Mouse (Mus musculus): ENCODE measurements around the gene Gigyf1. TPM values are rescaled to one million over a fixed set of nuclear protein-coding genes. Genes with fewer than 3 reads are reported as not detected.

Gigyf1 gene
- polyA plus RNA-seq, 2 experiments = 2.1 to 5.7 TPM

- no peaks in the 10 kb centered on the region; a peak in 1 of 4 replicates for H3K4me1 ChIP-seq (replicated peaks; ENCODE audit: control insufficient read depth in 2 of 2, insufficient read depth in 2 of 2, low read length in 1 of 2)
- peak in 1 of 3 experiments; percentile 29 for DNase-seq (ENCODE audit: low read depth in 3 of 3, low spot score in 3 of 3)
- 43% methylated on average over 8 of the region's 8 CpGs for WGBS (ENCODE audit: insufficient replicate concordance)
- no peak overlapping the region for H3K4me3 ChIP-seq (ENCODE audit: insufficient read depth in 1 of 2, low read depth in 2 of 2, low read length in 2 of 2)
- no peaks in the 10 kb centered on the region for H3K9me3 ChIP-seq (ENCODE audit: control insufficient read depth, low read length)
- no peak overlapping the region for H3K27ac ChIP-seq
- peaks cover 12% of the 10 kb centered on the region for H3K27me3 ChIP-seq (ENCODE audit: control insufficient read depth, insufficient read depth, low read length)
- no peak overlapping the region for H3K4me2 ChIP-seq (ENCODE audit: low read depth)
- H3K36me3 ChIP-seq (replicated peaks; ENCODE audit: control insufficient read depth, insufficient read depth, low read depth) = no peaks in the 10 kb centered on the region
- no peak overlapping the region for H3K9ac ChIP-seq (replicated peaks)
- TF ChIP-seq EP300 (IDR thresholded peaks at IDR 0.05; ENCODE audit: low read depth) = no peak
- no peak for TF ChIP-seq CTCF (IDR thresholded peaks at IDR 0.05; ENCODE audit: low read depth)
- peak; percentile 63 for ATAC-seq (ENCODE audit: insufficient read depth)
Measured at GRCm38 (mm10) chr5:137481897-137482296, 36.5 kb upstream of the Gigyf1 start.

GRCm38 (mm10) chr5:137485071-137485850 is 33.1 kb upstream of the Gigyf1 start:
- H3K9ac ChIP-seq (replicated peaks) = 0 out of 2 replicates have a peak overlapping the region, but pooled peaks have one; percentile 9
- peak overlapping the region; percentile 36 to 37 for H3K4me3 ChIP-seq (ENCODE audit: insufficient read depth in 1 of 2, low read depth in 2 of 2, low read length in 2 of 2)

GRCm38 (mm10) chr5:137485851-137486155 is 32.5 kb upstream of the Gigyf1 start:
- Histone ChIP-seq H3K9me3 (ENCODE audit: control insufficient read depth, low read length) (no peaks in the 10 kb centered on the region), H3K4me1 (replicated peaks; ENCODE audit: control insufficient read depth in 2 of 2, insufficient read depth in 2 of 2, low read length in 1 of 2) (no peaks in the 10 kb centered on the region; a peak in 1 of 4 replicates), H3K36me3 (replicated peaks; ENCODE audit: control insufficient read depth, insufficient read depth, low read depth) (no peaks in the 10 kb centered on the region), H3K9ac (replicated peaks) (0 out of 2 replicates have a peak overlapping the region, but pooled peaks have one; percentile 9), H3K4me3 (ENCODE audit: insufficient read depth in 1 of 2, low read depth in 2 of 2, low read length in 2 of 2) (peak overlapping the region; percentile 36 to 37), H3K27ac (no peak overlapping the region), H3K27me3 (ENCODE audit: control insufficient read depth, insufficient read depth, low read length) (peaks cover 12% of the 10 kb centered on the region), H3K4me2 (ENCODE audit: low read depth) (peak overlapping the region; percentile 40; the same call in 1 of the 2 replicates)
- DNase-seq (ENCODE audit: low read depth in 3 of 3, low spot score in 3 of 3) (no peak), ATAC-seq (ENCODE audit: insufficient read depth) (no peak)
- 6% methylated on average over 17 of the region's 17 CpGs for WGBS (ENCODE audit: insufficient replicate concordance)
- TF ChIP-seq EP300 (IDR thresholded peaks at IDR 0.05; ENCODE audit: low read depth) = no peak
- TF ChIP-seq CTCF (IDR thresholded peaks at IDR 0.05; ENCODE audit: low read depth) = no peak

More at GRCm38 (mm10) chr5:137485071-137485850, 33.1 kb upstream of the Gigyf1 start:
- Histone ChIP-seq H3K27me3 (ENCODE audit: control insufficient read depth, insufficient read depth, low read length) (peaks cover 12% of the 10 kb centered on the region), H3K9me3 (ENCODE audit: control insufficient read depth, low read length) (no peaks in the 10 kb centered on the region), H3K36me3 (replicated peaks; ENCODE audit: control insufficient read depth, insufficient read depth, low read depth) (no peaks in the 10 kb centered on the region), H3K27ac (no peak overlapping the region), H3K4me2 (ENCODE audit: low read depth) (peak overlapping the region; percentile 40), H3K4me1 (replicated peaks; ENCODE audit: control insufficient read depth in 2 of 2, insufficient read depth in 2 of 2, low read length in 1 of 2) (no peaks in the 10 kb centered on the region; a peak in 1 of 4 replicates)
- 15% methylated on average over 30 of the region's 30 CpGs for WGBS (ENCODE audit: insufficient replicate concordance)
- no peak for ATAC-seq (ENCODE audit: insufficient read depth)
- DNase-seq (ENCODE audit: low read depth in 3 of 3, low spot score in 3 of 3) = no peak
- TF ChIP-seq CTCF (IDR thresholded peaks at IDR 0.05; ENCODE audit: low read depth) (no peak), EP300 (IDR thresholded peaks at IDR 0.05; ENCODE audit: low read depth) (no peak)

- TF ChIP-seq EP300 (IDR thresholded peaks at IDR 0.05; ENCODE audit: low read depth) (no peak), CTCF (IDR thresholded peaks at IDR 0.05; ENCODE audit: low read depth) (peak; percentile 28; the same call in 1 of the 2 replicates)
- no peak overlapping the region for H3K4me2 ChIP-seq (ENCODE audit: low read depth)
- no peak overlapping the region for H3K4me3 ChIP-seq (ENCODE audit: insufficient read depth in 1 of 2, low read depth in 2 of 2, low read length in 2 of 2)
- DNase-seq (ENCODE audit: low read depth in 3 of 3, low spot score in 3 of 3) = no peak
- H3K36me3 ChIP-seq (replicated peaks; ENCODE audit: control insufficient read depth, insufficient read depth, low read depth) = no peaks in the 10 kb centered on the region
- no peak overlapping the region for H3K27ac ChIP-seq
- no peaks in the 10 kb centered on the region for H3K9me3 ChIP-seq (ENCODE audit: control insufficient read depth, low read length)
- peaks cover 12% of the 10 kb centered on the region for H3K27me3 ChIP-seq (ENCODE audit: control insufficient read depth, insufficient read depth, low read length)
- H3K9ac ChIP-seq (replicated peaks) = no peak overlapping the region
- ATAC-seq (ENCODE audit: insufficient read depth) = no peak
- 72% methylated on average over 7 of the region's 7 CpGs for WGBS (ENCODE audit: insufficient replicate concordance)
- no peaks in the 10 kb centered on the region for H3K4me1 ChIP-seq (replicated peaks; ENCODE audit: control insufficient read depth in 2 of 2, insufficient read depth in 2 of 2, low read length in 1 of 2)
Measured at GRCm38 (mm10) chr5:137487616-137488015, 30.7 kb upstream of the Gigyf1 start.

- Histone ChIP-seq H3K4me1 (replicated peaks; ENCODE audit: control insufficient read depth in 2 of 2, insufficient read depth in 2 of 2, low read length in 1 of 2) (no peaks in the 10 kb centered on the region), H3K27me3 (ENCODE audit: control insufficient read depth, insufficient read depth, low read length) (no peaks in the 10 kb centered on the region; the same call in 1 of the 2 replicates), H3K4me2 (ENCODE audit: low read depth) (no peak overlapping the region), H3K9ac (replicated peaks) (no peak overlapping the region), H3K36me3 (replicated peaks; ENCODE audit: control insufficient read depth, insufficient read depth, low read depth) (no peaks in the 10 kb centered on the region), H3K9me3 (ENCODE audit: control insufficient read depth, low read length) (no peaks in the 10 kb centered on the region), H3K27ac (no peak overlapping the region), H3K4me3 (ENCODE audit: insufficient read depth in 1 of 2, low read depth in 2 of 2, low read length in 2 of 2) (no peak overlapping the region)
- ATAC-seq (ENCODE audit: insufficient read depth) = no peak
- WGBS (ENCODE audit: insufficient replicate concordance) = 38% methylated on average over 4 of the region's 4 CpGs
- no peak for DNase-seq (ENCODE audit: low read depth in 3 of 3, low spot score in 3 of 3)
- no peak for TF ChIP-seq EP300 (IDR thresholded peaks at IDR 0.05; ENCODE audit: low read depth)
- no peak for TF ChIP-seq CTCF (IDR thresholded peaks at IDR 0.05; ENCODE audit: low read depth)
Measured at GRCm38 (mm10) chr5:137491559-137491958, 26.8 kb upstream of the Gigyf1 start.
